Mouse (Mus musculus) frontal cortex, adult (tissue): Measurements from ENCODE around the gene Nos1ap.

Experiments used
- ATAC-seq: cut with Nextera tagmentation; 2 replicates; pipeline ENCODE4 v1.9.2; 2017; ENCODE audit warnings: mild to moderate bottlenecking, moderate library complexity, mixed read lengths; ENCODE audit not compliant: low TSS enrichment

Nos1ap gene

DNA sequence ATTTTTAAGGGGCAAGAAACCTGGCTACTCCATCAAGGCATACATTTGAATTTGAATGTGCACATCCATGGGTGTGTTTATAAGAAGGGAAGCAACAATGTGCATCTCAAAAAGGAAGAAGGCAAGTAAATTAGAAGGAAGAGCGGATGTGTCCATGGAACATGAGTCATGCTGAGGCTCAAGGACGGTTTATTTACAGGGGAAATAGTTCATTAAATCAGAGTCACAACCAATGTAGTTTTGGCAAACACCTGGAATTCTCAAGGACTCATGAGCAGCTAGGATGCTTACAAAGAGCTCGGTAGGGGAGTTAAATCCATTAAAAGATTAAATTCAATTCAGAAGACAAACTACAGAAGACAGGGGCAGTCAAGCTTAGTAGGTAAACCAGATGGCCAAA lies 169.7 kb downstream of the Nos1ap start:
- ATAC-seq: no peak

- ATAC-seq: no peak
These were observed 171.5 kb downstream of the Nos1ap start for GRCm38 (mm10) chr1:170418131-170418530.

DNA sequence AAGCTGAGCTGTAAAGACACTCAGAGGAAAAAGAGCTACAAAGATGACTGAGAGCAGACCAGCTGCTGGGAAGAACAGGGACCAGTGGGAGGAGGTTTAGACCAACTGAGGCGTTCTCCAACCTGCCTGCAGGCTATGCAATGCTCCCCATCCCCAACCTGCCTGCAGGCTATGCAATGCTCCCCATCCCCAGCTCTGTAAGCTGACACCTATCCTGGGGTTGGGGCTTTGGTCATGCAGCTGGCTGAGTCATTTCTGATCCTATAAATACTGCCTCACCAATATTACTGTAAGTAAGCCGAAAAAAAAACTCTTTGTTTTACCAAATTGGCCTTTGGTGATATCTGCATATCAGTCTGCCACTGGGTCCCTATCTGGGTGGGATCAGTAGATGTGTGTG lies 172.7 kb downstream of the Nos1ap start:
- no peak for ATAC-seq

DNA sequence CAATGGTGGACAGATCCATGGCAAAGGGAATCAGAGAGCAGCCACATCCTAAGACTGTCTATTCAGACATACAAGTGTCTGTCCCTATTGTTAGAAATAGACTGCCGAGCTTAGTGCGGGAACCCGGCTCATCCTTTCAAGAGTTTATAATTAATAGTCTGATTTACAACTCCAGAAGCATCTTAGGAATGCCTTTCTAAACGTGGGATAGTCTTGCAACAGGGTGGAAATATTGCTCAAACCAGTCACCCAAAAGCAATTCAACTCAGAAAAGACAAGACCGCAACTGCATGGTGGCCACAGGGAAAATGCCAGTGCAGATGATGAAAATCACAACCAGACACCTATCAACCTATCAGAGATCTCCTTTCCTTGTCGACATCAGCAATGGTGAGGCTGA lies 173.5 kb downstream of the Nos1ap start:
- ATAC-seq: no peak

GRCm38 (mm10) chr1:170415395-170415794 lies 174.3 kb downstream of the Nos1ap start:
- ATAC-seq: no peak

DNA sequence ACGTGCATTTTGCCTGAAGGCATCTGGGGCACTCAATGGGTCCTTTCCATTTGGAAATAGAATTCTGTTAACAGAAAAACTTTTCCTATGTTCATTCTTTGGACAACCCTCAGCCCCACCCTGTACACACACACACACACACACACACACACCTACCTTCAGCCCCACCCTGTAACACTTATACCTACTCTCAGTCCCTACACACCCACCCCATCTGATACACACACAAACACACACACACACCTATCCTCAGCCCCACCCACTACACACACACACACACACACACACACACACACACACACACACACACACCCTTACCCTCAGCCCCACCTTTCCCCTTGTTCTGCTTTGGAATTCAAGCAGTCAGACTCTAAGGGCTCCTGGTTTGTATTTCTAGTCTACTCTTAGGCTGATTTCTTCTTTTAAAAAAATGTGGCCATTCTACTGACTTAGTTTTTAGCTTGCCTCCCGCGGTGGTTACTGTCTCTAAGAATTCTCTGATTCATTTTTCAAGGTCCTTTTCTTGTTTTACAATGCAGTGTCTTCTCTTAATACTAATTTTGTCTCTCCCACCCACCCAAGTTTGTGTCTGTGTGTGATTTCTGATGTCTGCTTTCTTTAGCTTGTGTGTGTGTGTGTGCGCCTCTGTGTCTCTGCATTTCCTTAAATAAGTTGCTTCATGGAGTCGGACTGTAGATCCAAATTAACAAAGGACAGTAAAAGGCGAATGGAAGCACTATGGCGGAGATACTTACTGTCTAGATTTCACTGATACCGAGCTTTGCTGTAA lies 179.1 kb downstream of the Nos1ap start:
- ATAC-seq: peak; percentile 31

DNA sequence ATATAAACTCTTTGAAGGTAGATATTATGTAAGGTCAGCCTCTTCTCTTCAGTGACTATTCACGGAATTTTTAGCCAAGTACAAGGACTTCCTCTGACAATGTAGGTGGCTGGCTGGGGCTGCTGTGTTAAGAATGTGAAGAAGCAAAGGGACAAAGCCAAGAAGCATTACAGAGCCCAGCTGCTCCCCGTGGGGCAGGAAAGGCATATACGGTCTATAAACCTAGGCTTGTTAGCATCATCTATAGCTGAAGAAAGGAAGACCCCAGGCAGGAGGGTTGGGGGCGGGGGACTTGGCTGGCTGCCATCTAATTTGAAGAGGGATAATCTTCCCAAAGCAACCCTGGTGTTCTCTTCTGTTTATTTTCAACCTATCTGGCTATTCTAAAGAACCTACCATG lies 180.6 kb downstream of the Nos1ap start:
- peak; percentile 70 for ATAC-seq

DNA sequence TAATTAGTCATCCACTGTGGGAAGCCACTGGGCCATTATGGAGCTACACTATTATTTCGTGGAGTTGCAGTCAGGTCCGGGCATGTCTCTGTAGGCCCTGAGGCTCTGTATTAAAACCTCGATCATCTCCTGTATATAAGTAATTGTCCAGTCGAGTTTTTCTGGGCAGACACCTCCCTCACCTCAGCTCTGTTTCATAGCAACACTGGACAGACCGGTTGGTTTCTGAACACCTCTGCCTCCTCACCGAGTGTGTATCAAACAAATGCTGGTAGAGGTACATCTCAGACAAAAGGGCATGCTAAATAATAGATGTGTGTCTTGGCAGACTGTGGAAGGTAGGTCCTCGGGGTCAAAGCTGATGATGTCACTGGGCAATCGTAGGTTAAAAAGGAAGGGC lies 182.7 kb downstream of the Nos1ap start:
- ATAC-seq: no peak

- no peak for ATAC-seq
These were observed 184.5 kb downstream of the Nos1ap start for GRCm38 (mm10) chr1:170405152-170405551.

GRCm38 (mm10) chr1:170402682-170403081 lies 187.0 kb downstream of the Nos1ap start:
- peak; percentile 76 for ATAC-seq

DNA sequence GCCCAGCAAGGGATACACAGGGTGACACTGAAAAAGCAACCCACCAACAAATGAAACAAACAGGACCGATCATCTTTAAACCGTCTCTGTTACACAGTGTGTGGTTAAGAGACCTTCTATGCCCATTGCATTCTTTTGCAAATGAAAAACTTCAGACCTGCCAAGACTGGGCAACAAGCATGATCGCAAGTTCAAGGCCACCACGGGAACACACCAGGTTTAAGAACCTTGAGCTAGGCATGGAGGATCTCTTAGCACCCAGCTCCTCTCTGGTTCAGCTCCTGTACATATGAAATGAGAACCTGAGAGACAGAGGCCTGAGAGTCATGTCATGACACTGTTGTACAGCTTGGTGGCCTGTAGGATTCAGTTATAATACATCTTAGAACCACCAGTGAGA lies 190.8 kb downstream of the Nos1ap start:
- ATAC-seq: no peak

GRCm38 (mm10) chr1:170395101-170395500 lies 194.6 kb downstream of the Nos1ap start:
- 0 out of 2 replicates have a peak, but pooled peaks have one; percentile 5 for ATAC-seq

- peak; percentile 42 for ATAC-seq
These were observed 195.0 kb downstream of the Nos1ap start for GRCm38 (mm10) chr1:170394641-170395040.

DNA sequence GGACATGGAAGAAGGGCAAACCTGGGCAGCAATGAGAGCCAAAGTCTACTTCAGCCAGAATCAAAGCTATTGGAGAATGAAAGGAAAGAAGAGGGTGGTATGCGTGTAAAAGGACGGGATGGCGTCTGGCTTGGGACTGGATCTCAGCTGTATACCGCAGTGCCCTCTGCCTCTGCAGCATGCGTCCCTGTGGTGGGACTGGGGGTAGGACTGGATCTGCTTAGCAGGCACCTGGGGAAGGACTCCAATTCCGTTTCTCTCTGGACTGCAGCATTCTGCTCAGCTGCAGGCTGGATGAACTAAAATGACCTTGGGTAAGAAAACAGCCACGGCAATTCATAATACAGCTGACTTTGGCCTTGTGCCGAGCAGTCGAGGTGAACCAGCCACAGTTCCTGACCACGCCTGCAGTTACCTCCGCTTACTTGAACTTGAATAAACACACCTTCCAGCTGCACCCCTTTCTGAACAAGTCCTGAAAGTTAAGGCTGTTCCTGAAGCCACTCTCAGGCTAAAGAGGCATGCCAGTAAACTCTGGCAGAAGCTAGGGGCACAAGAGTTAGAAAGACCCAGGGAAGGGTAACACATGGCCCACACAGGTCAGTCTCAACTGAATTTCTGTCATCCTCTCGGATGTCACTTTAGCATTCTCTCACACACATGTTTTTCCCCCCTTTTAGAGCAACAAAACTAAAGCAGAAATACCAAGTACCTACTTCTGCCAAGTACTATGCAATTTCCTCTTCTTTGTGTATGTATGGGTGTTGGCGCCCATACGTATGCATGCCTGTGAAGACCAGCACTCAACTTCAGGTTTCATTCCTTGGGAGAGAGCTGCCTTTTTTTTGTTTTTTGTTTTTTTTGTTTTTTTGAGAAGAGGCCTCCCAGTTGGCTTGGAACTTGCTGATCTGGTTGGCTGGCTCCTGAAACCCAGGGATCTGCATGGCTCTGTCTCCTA lies 196.6 kb downstream of the Nos1ap start:
- ATAC-seq: no peak

- ATAC-seq: peak; percentile 66
These were observed 202.3 kb downstream of the Nos1ap start for GRCm38 (mm10) chr1:170387180-170387912.

GRCm38 (mm10) chr1:170385416-170385815 lies 204.2 kb downstream of the Nos1ap start:
- ATAC-seq: no peak

GRCm38 (mm10) chr1:170383530-170383929 lies 206.1 kb downstream of the Nos1ap start:
- ATAC-seq: no peak

DNA sequence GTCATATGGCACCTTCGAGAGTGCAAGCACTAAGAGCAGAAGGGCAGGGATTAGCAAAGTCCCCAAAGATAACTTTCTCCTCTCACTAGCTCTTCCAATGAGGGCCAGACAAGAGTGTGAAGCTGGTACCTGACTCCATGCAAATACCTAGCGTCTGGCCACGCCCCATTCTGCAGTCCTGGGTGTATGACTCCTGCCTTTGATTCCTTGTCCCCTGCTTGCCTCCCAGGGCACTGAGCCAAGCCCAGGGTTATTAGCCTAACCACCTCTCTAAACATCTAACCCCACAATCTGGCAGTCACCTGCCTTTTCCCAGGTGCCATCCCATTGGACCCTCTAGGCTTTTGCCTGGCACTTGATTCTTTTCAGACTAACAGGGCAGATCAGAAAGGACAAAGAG lies 208.2 kb downstream of the Nos1ap start:
- 0 out of 2 replicates have a peak, but pooled peaks have one; percentile 6 for ATAC-seq

DNA sequence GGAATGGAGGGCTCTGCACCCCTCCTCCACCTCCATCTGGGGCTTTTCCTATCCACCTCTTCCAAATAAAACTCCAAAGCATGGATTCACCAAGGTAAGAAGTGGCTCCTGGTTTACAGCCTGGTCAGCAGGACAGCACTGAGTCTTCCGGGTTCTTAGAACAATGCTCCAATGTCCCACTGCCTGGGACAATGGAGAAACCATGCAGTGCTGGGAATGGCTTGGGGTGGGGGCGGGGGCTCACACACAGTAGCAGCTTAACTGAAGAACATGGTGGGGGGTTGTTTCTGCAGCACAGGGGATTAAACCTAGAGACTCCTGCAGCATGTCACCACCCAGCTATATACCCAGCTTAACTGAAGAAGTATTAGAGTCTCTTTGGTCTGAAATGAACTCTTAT lies 209.2 kb downstream of the Nos1ap start:
- ATAC-seq: no peak

GRCm38 (mm10) chr1:170375721-170376120 lies 213.9 kb downstream of the Nos1ap start:
- ATAC-seq: peak; percentile 13; the same call in 1 of the 2 replicates

DNA sequence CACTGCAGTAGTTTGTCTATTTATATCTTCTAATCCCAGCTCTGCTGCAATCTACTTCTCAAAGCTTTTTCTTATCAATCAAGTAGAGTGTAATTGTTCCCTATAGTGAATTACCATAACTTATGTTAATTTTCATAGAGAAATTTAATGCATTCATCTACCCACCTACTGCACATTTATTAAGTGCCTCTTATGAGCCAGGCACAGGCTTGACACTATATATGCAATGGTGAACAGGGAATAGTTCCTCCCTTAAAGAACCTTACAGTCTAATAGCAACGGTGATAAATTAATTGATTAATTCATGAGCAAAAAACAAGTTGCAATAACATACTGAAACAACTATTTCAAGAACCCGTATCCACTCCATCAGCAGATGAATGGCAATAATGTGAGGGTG lies 215.9 kb downstream of the Nos1ap start:
- ATAC-seq: no peak
